Comparison of ENCODE assay signal across 8 mouse cellular contexts in the genomic region with DNA sequence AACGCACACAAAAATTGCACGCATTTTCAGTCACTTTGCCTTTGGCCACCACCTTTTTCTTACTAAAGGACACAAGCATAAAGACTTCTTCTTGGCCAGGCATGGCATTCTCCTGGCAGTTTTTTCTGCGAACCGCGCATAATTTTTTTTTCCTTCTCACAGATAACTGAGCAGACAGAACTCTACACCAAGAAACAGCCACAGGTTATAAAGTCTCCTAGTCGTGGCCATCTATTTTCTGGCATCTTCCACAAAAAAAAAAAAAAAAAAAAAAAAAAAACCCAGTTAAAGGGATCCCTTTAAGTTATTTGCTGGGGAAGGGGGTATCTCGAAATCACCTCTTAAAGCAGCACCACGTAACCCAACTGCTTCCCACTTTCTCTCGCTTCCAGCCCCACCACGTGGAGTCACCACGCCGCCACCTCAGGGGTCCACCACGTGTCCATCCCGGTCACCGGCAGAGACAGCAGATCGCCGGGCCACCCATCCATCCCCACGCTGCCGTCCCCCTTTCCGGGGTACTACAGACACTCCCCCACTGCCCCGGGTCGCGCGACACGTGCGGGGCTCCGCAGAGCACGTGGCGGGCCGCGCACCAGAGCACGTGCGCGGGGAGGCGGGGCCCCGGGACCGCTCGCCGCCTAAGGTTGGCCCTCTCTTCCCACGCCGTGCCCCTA. TPM values are rescaled to one million over a fixed set of nuclear protein-coding genes. Genes with fewer than 3 reads are reported as not detected.
DNase-seq lines count a peak whose midpoint lies in the region; ATAC-seq and TF ChIP-seq lines count a peak whose summit lies in the region.

No protein-coding gene starts in this region.

- TF ChIP-seq CTCF in MEL (IDR thresholded peaks at IDR 0.05 in 2 of 3, conservative IDR thresholded peaks at IDR 0.05 in 1 of 3; ENCODE audit: control insufficient read depth in 1 of 3, insufficient read depth in 1 of 3, low read depth in 2 of 3, low read length in 3 of 3, poor library complexity in 1 of 3, severe bottlenecking in 1 of 3) = no peak
- no peak for TF ChIP-seq CTCF in heart, postnatal 0 days (IDR thresholded peaks at IDR 0.05; ENCODE audit: low read depth)

- no peaks in the 10 kb centered on the region for H3K9me3 ChIP-seq in heart, embryonic 13.5 days
- no peaks in the 10 kb centered on the region for H3K9me3 ChIP-seq in MEL (replicated peaks; ENCODE audit: insufficient read depth, low read length)
- H3K9me3 ChIP-seq in heart, postnatal 0 days (replicated peaks; ENCODE audit: control insufficient read depth, low read length) = no peaks in the 10 kb centered on the region
- H3K9me3 ChIP-seq in midbrain, embryonic 11.5 days (ENCODE audit: control insufficient read depth, low read length) = no peaks in the 10 kb centered on the region

- peaks cover 65% of the 10 kb centered on the region for H3K79me2 ChIP-seq in MEL (ENCODE audit: control insufficient read depth, insufficient read depth, low read length, poor library complexity)

- peak; percentile 58 for ATAC-seq in heart, embryonic 13.5 days (ENCODE audit: extremely low read depth, insufficient number of reproducible peaks, low FRiP score, low TSS enrichment)
- ATAC-seq in heart, postnatal 0 days (ENCODE audit: insufficient read depth, low read depth) = no peak
- no peak for ATAC-seq in midbrain, embryonic 11.5 days (ENCODE audit: low FRiP score)

- no peak for TF ChIP-seq RAD21 in MEL (IDR thresholded peaks at IDR 0.05; ENCODE audit: low read depth, low read length)

- H3K36me3 ChIP-seq in heart, embryonic 13.5 days = peaks cover 44% of the 10 kb centered on the region
- peaks cover 41 to 63% of the 10 kb centered on the region in 2 experiments for H3K36me3 ChIP-seq in MEL (ENCODE audit: control insufficient read depth in 1 of 2, insufficient read depth in 2 of 2, low read length in 2 of 2)
- peaks cover 40% of the 10 kb centered on the region for H3K36me3 ChIP-seq in heart, postnatal 0 days (replicated peaks; ENCODE audit: control insufficient read depth, insufficient read depth, low read length)
- peaks cover 27% of the 10 kb centered on the region; the same call in 1 of the 2 replicates for H3K36me3 ChIP-seq in midbrain, embryonic 11.5 days (ENCODE audit: control insufficient read depth, insufficient read depth, low read length)

- H3K27ac ChIP-seq in heart, embryonic 13.5 days (replicated peaks) = peak overlapping the region; percentile 100
- peak overlapping the region; percentile 97 for H3K27ac ChIP-seq in MEL (ENCODE audit: control insufficient read depth, low read depth, low read length)
- peak overlapping the region; percentile 100 for H3K27ac ChIP-seq in heart, postnatal 0 days (ENCODE audit: low read depth)
- H3K27ac ChIP-seq in midbrain, embryonic 11.5 days (ENCODE audit: low read depth, low read length) = peak overlapping the region; percentile 97

- no peak; a peak in 1 of 4 replicates for TF ChIP-seq POLR2A in MEL (IDR thresholded peaks at IDR 0.05; ENCODE audit: control insufficient read depth in 1 of 2, insufficient read depth in 1 of 2, low read depth in 1 of 2, low read length in 2 of 2, poor library complexity in 1 of 2)

- intact Hi-C loops in left cerebral cortex, postnatal 14 days (cut with DNase I) = no loop called here

- DNase-seq in heart, adult 9 months (ENCODE audit: low spot score in 2 of 2) = no peak
- DNase-seq in MEL (ENCODE audit: low read depth, low spot score) = no peak
- no peak for DNase-seq in heart, postnatal 0 days (ENCODE audit: low spot score)
- DNase-seq in midbrain, embryonic 11.5 days (ENCODE audit: low spot score, missing footprints) = no peak
- no peak for DNase-seq in left cerebral cortex, postnatal 14 days (ENCODE audit: low spot score in 2 of 2)
- no peak for DNase-seq in gastrocnemius, adult 18-20 months (ENCODE audit: low spot score)
- no peak for DNase-seq in B cell, adult 2 months

- H3K4me1 ChIP-seq in heart, embryonic 13.5 days = peaks cover 28% of the 10 kb centered on the region
- H3K4me1 ChIP-seq in MEL (ENCODE audit: control insufficient read depth in 1 of 2, insufficient read depth in 2 of 2, low read length in 2 of 2) = peaks cover 12 to 31% of the 10 kb centered on the region in 2 experiments
- H3K4me1 ChIP-seq in heart, postnatal 0 days (ENCODE audit: control insufficient read depth, insufficient read depth) = peaks cover 11% of the 10 kb centered on the region
- H3K4me1 ChIP-seq in midbrain, embryonic 11.5 days (ENCODE audit: control insufficient read depth, insufficient read depth, low read length) = peaks cover 15% of the 10 kb centered on the region

- peak overlapping the region; percentile 96 for H3K9ac ChIP-seq in heart, embryonic 13.5 days
- peak overlapping the region; percentile 100 for H3K9ac ChIP-seq in MEL (ENCODE audit: control insufficient read depth, low read depth, low read length, poor library complexity, severe bottlenecking)
- peak overlapping the region; percentile 90 for H3K9ac ChIP-seq in heart, postnatal 0 days (replicated peaks; ENCODE audit: low read depth, low read length)
- H3K9ac ChIP-seq in midbrain, embryonic 11.5 days (ENCODE audit: low read length) = peak overlapping the region; percentile 95

- H3K4me2 ChIP-seq in heart, embryonic 13.5 days = peak overlapping the region; percentile 92
- peak overlapping the region; percentile 91 for H3K4me2 ChIP-seq in heart, postnatal 0 days (ENCODE audit: low read depth, low read length)
- H3K4me2 ChIP-seq in midbrain, embryonic 11.5 days = peak overlapping the region; percentile 89

- H3K4me3 ChIP-seq in heart, embryonic 13.5 days = peak overlapping the region; percentile 75
- peak overlapping the region; percentile 57 to 99 for H3K4me3 ChIP-seq in MEL (ENCODE audit: control insufficient read depth in 1 of 2, insufficient read depth in 1 of 2, low read depth in 2 of 2, low read length in 2 of 2)
- peak overlapping the region; percentile 82 for H3K4me3 ChIP-seq in heart, postnatal 0 days (ENCODE audit: low read depth, low read length)
- peak overlapping the region; percentile 94 for H3K4me3 ChIP-seq in midbrain, embryonic 11.5 days (ENCODE audit: low read depth, low read length)

- TF ChIP-seq EP300 in MEL (IDR thresholded peaks at IDR 0.05; ENCODE audit: low read depth in 1 of 2, low read length in 2 of 2) = no peak
- no peak for TF ChIP-seq EP300 in heart, postnatal 0 days (IDR thresholded peaks at IDR 0.05; ENCODE audit: low read depth)

- under 1% methylated on average over 40 of the region's 41 CpGs for WGBS in heart, embryonic 13.5 days
- WGBS in heart, postnatal 0 days = under 1% methylated on average over 27 of the region's 41 CpGs
- 1% methylated on average over 37 of the region's 41 CpGs for WGBS in midbrain, embryonic 11.5 days

- H3K27me3 ChIP-seq in heart, embryonic 13.5 days (replicated peaks) = no peaks in the 10 kb centered on the region
- H3K27me3 ChIP-seq in MEL (ENCODE audit: control insufficient read depth in 1 of 2, insufficient read depth in 2 of 2, low read length in 2 of 2) = no peaks in the 10 kb centered on the region
- no peaks in the 10 kb centered on the region for H3K27me3 ChIP-seq in heart, postnatal 0 days (ENCODE audit: control insufficient read depth, insufficient read depth, low read length)
- H3K27me3 ChIP-seq in midbrain, embryonic 11.5 days (ENCODE audit: control insufficient read depth, insufficient read depth, low read length) = no peaks in the 10 kb centered on the region

TF ChIP-seq in MEL, 35 proteins besides CTCF, POLR2A, EP300 and RAD21 (continues in another document):
- TF ChIP-seq MYC (IDR thresholded peaks at IDR 0.05; ENCODE audit: low read depth, low read length) (peak; percentile 100), MAX (IDR thresholded peaks at IDR 0.05; ENCODE audit: low read length) (peak; percentile 100), BHLHE40 (IDR thresholded peaks at IDR 0.05; ENCODE audit: borderline replicate concordance, low read depth, low read length) (peak; percentile 90), POLR2AphosphoS5 (IDR thresholded peaks at IDR 0.05; ENCODE audit: borderline replicate concordance, low read depth, low read length) (no peak), ZNF384 (IDR thresholded peaks at IDR 0.05; ENCODE audit: low read depth, low read length) (no peak), CHD2 (IDR thresholded peaks at IDR 0.05; ENCODE audit: low read length) (no peak), MXI1 (IDR thresholded peaks at IDR 0.05; ENCODE audit: low read depth, low read length) (peak; percentile 100), E2F4 (IDR thresholded peaks at IDR 0.05; ENCODE audit: borderline replicate concordance, low read depth, low read length) (no peak), GABPA (IDR thresholded peaks at IDR 0.05; ENCODE audit: low read depth, low read length) (no peak), ZKSCAN1 (IDR thresholded peaks at IDR 0.05; ENCODE audit: low read depth, low read length) (no peak), GATA1 (IDR thresholded peaks at IDR 0.05; ENCODE audit: low read depth, low read length) (no peak), SIN3A (IDR thresholded peaks at IDR 0.05; ENCODE audit: low read length) (peak; percentile 92), USF1 (IDR thresholded peaks at IDR 0.05; ENCODE audit: low read depth, low read length) (peak; percentile 79)

RNA-seq across cellular contexts. Expression of gene Ncl, which starts 0.8 kb away (rescaled TPM):
- polyA plus RNA-seq in heart, embryonic 13.5 days (2015; fragmentation: Nextera tagmentation; extraction: Ambion mirVana) = 247 TPM in 2 replicates
- 370 and 422 TPM in 2 replicates for total RNA-seq in MEL (2012; rRNA removed)
- polyA plus RNA-seq in MEL (2012; ENCODE audit: insufficient read depth in 1 of 2, insufficient read length in 2 of 2, low read depth in 1 of 2, low replicate concordance in 2 of 2, missing spikeins in 1 of 2) = 1,000 to 10,000 TPM in 1 of 2 experiments, 100 to 1,000 TPM in 1; 246 to 1,708 TPM
- total RNA-seq in heart, postnatal 0 days (2014; rRNA removed; ENCODE audit: low replicate concordance) = 11.2 and 31.7 TPM in 2 replicates
- 153 and 174 TPM in 2 replicates for polyA plus RNA-seq in heart, postnatal 0 days (2015; fragmentation: Nextera tagmentation; extraction: Ambion mirVana)
- polyA plus RNA-seq in midbrain, embryonic 11.5 days (2014; fragmentation: Nextera tagmentation; extraction: Ambion mirVana) = 339 and 375 TPM in 2 replicates
- total RNA-seq in left cerebral cortex, postnatal 14 days (2021) = 100 to 1,000 TPM; 146 to 149 TPM
- total RNA-seq in gastrocnemius, adult 18-20 months (2021) = 100 to 1,000 TPM in 1 of 2 experiments, 10 to 100 TPM in 1; 99.3 to 113 TPM

RNA-seq across cellular contexts. Expression of gene B3gnt7, which starts 55.7 kb away (rescaled TPM):
- polyA plus RNA-seq in heart, embryonic 13.5 days (2015; fragmentation: Nextera tagmentation; extraction: Ambion mirVana) = 3.2 and 4.5 TPM in 2 replicates
- total RNA-seq in MEL (2012; rRNA removed) = not detected in 2 replicates
- polyA plus RNA-seq in MEL (2012; ENCODE audit: insufficient read depth in 1 of 2, insufficient read length in 2 of 2, low read depth in 1 of 2, low replicate concordance in 2 of 2, missing spikeins in 1 of 2) = under 1 TPM in 1 of 2 experiments, not detected in 1; 0.40 TPM
- total RNA-seq in heart, postnatal 0 days (2014; rRNA removed; ENCODE audit: low replicate concordance) = 0.69 and 1.4 TPM in 2 replicates
- polyA plus RNA-seq in heart, postnatal 0 days (2015; fragmentation: Nextera tagmentation; extraction: Ambion mirVana) = 0.49 and 0.71 TPM in 2 replicates
- polyA plus RNA-seq in midbrain, embryonic 11.5 days (2014; fragmentation: Nextera tagmentation; extraction: Ambion mirVana) = 2.0 and 2.5 TPM in 2 replicates
- 1 to 10 TPM; 1.3 to 2.1 TPM for total RNA-seq in left cerebral cortex, postnatal 14 days (2021)
- not detected for total RNA-seq in gastrocnemius, adult 18-20 months (2021)
